Mouse (Mus musculus) adrenal gland, postnatal 10 days (tissue): ENCODE results near the gene Alg9. TPM values are rescaled to one million over a fixed set of nuclear protein-coding genes. Genes with fewer than 3 reads are reported as not detected.

Experiments used
- DNase-seq: peaks from one replicate; pipeline ENCODE4 v3.0.0; 2021; ENCODE audit warnings: mixed read lengths
- total RNA-seq, 2 experiments: library from RNA; stranded (reverse); gene quantifications; 2 replicates each; pipeline ENCODE4 v1.2.3; 2021

Alg9 gene
- total RNA-seq, 2 experiments from 2014 or later, result 27.9 to 28.0 TPM

- peak; percentile 23 for DNase-seq
Observed at GRCm38 (mm10) chr9:50852634-50853349, 78.0 kb downstream of the Alg9 start.

- no peak for DNase-seq
Observed at GRCm38 (mm10) chr9:50854376-50854775, 79.6 kb downstream of the Alg9 start.

GRCm38 (mm10) chr9:50855133-50855766, 80.4 kb downstream of the Alg9 start:
- no peak for DNase-seq

GRCm38 (mm10) chr9:50855780-50856179, 81.0 kb downstream of the Alg9 start:
- DNase-seq, result no peak

GRCm38 (mm10) chr9:50856341-50857081, 81.7 kb downstream of the Alg9 start:
- peak; percentile 98 for DNase-seq

- no peak for DNase-seq
Observed at GRCm38 (mm10) chr9:50857082-50857641, 82.3 kb downstream of the Alg9 start.

- DNase-seq, result no peak
Observed at GRCm38 (mm10) chr9:50858681-50859080, 83.9 kb downstream of the Alg9 start.

GRCm38 (mm10) chr9:50861119-50861839, 86.5 kb downstream of the Alg9 start:
- DNase-seq, result no peak

GRCm38 (mm10) chr9:50863824-50864223, 89.0 kb downstream of the Alg9 start:
- no peak for DNase-seq

- DNase-seq, result no peak
Observed at GRCm38 (mm10) chr9:50864877-50865276, 90.1 kb downstream of the Alg9 start.

GRCm38 (mm10) chr9:50865803-50866202, 91.0 kb downstream of the Alg9 start:
- no peak for DNase-seq

GRCm38 (mm10) chr9:50867015-50867414, 92.2 kb downstream of the Alg9 start:
- no peak for DNase-seq

- no peak for DNase-seq
Observed at GRCm38 (mm10) chr9:50868182-50868581, 93.4 kb downstream of the Alg9 start.

- DNase-seq, result no peak
Observed at GRCm38 (mm10) chr9:50873210-50873609, 98.4 kb downstream of the Alg9 start.

GRCm38 (mm10) chr9:50874031-50874430, 99.2 kb downstream of the Alg9 start:
- no peak for DNase-seq

GRCm38 (mm10) chr9:50875470-50875869, 100.7 kb downstream of the Alg9 start:
- DNase-seq, result no peak

GRCm38 (mm10) chr9:50876287-50876686, 101.5 kb downstream of the Alg9 start:
- peak; percentile 82 for DNase-seq

GRCm38 (mm10) chr9:50877431-50877830, 102.6 kb downstream of the Alg9 start:
- no peak for DNase-seq

- no peak for DNase-seq
Observed at GRCm38 (mm10) chr9:50882183-50882582, 107.4 kb downstream of the Alg9 start.

- DNase-seq, result peak; percentile 57
Observed at GRCm38 (mm10) chr9:50884093-50884492, 109.3 kb downstream of the Alg9 start.

GRCm38 (mm10) chr9:50884741-50885599, 110.2 kb downstream of the Alg9 start:
- peak; percentile 66 for DNase-seq
